Mouse (Mus musculus): ENCODE data around the gene Ttc30a2. TPM values are rescaled to one million over a fixed set of nuclear protein-coding genes. Genes with fewer than 3 reads are reported as not detected.

The Ttc30a2 gene
- total and polyA plus RNA-seq, 2 experiments from 2014 or later = 0.23 to 1.4 TPM

GRCm38 (mm10) chr2:75960366-75961330 lies 17.3 kb downstream of the Ttc30a2 start:
- peak overlapping the region; percentile 26 for H3K4me2 ChIP-seq (ENCODE audit: low read depth, low read length)
- no peak overlapping the region for H3K4me3 ChIP-seq (ENCODE audit: low read depth, low read length)
- no peaks in the 10 kb centered on the region for H3K9me3 ChIP-seq (replicated peaks; ENCODE audit: control insufficient read depth, low read length)
- H3K9ac ChIP-seq (replicated peaks; ENCODE audit: low read depth, low read length) = no peak overlapping the region
- 50% methylated on average over 15 of the region's 15 CpGs for WGBS
- peak overlapping the region; percentile 82 for H3K27ac ChIP-seq (ENCODE audit: low read depth)
- H3K36me3 ChIP-seq (replicated peaks; ENCODE audit: control insufficient read depth, insufficient read depth, low read length) = no peaks in the 10 kb centered on the region
- H3K27me3 ChIP-seq (ENCODE audit: control insufficient read depth, insufficient read depth, low read length) = no peaks in the 10 kb centered on the region
- H3K4me1 ChIP-seq (ENCODE audit: control insufficient read depth, insufficient read depth) = peaks cover 31% of the 10 kb centered on the region
- no peak for TF ChIP-seq EP300 (IDR thresholded peaks at IDR 0.05; ENCODE audit: low read depth)
- no peak for TF ChIP-seq CTCF (IDR thresholded peaks at IDR 0.05; ENCODE audit: low read depth)
- peak; percentile 80 for DNase-seq (ENCODE audit: low spot score)
- peak; percentile 74 for ATAC-seq (ENCODE audit: insufficient read depth, low read depth)

- WGBS = 11% methylated on average over 15 of the region's 15 CpGs
- ATAC-seq (ENCODE audit: insufficient read depth, low read depth) = no peak; the same call in 1 of the 2 replicates
- DNase-seq (ENCODE audit: low spot score) = peak; percentile 36
- H3K27ac ChIP-seq (ENCODE audit: low read depth) = peak overlapping the region; percentile 82
- TF ChIP-seq CTCF (IDR thresholded peaks at IDR 0.05; ENCODE audit: low read depth) = no peak
- 0 out of 2 replicates have a peak, but pooled peaks have one; percentile 19 for TF ChIP-seq EP300 (IDR thresholded peaks at IDR 0.05; ENCODE audit: low read depth)
- no peaks in the 10 kb centered on the region for H3K27me3 ChIP-seq (ENCODE audit: control insufficient read depth, insufficient read depth, low read length)
- H3K9ac ChIP-seq (replicated peaks; ENCODE audit: low read depth, low read length) = 0 out of 2 replicates have a peak overlapping the region, but pooled peaks have one; percentile 17
- no peaks in the 10 kb centered on the region for H3K36me3 ChIP-seq (replicated peaks; ENCODE audit: control insufficient read depth, insufficient read depth, low read length)
- no peak overlapping the region for H3K4me3 ChIP-seq (ENCODE audit: low read depth, low read length)
- H3K9me3 ChIP-seq (replicated peaks; ENCODE audit: control insufficient read depth, low read length) = no peaks in the 10 kb centered on the region
- peaks cover 31% of the 10 kb centered on the region for H3K4me1 ChIP-seq (ENCODE audit: control insufficient read depth, insufficient read depth)
- peak overlapping the region; percentile 26 for H3K4me2 ChIP-seq (ENCODE audit: low read depth, low read length)
Observed at GRCm38 (mm10) chr2:75959850-75960365, 18.1 kb downstream of the Ttc30a2 start.

GRCm38 (mm10) chr2:75959183-75959849 lies 18.7 kb downstream of the Ttc30a2 start:
- DNase-seq (ENCODE audit: low spot score) (peak; percentile 33), ATAC-seq (ENCODE audit: insufficient read depth, low read depth) (no peak)
- Histone ChIP-seq H3K4me2 (ENCODE audit: low read depth, low read length) (peak overlapping the region; percentile 26), H3K36me3 (replicated peaks; ENCODE audit: control insufficient read depth, insufficient read depth, low read length) (no peaks in the 10 kb centered on the region), H3K4me1 (ENCODE audit: control insufficient read depth, insufficient read depth) (peaks cover 30% of the 10 kb centered on the region), H3K9me3 (replicated peaks; ENCODE audit: control insufficient read depth, low read length) (no peaks in the 10 kb centered on the region), H3K27me3 (ENCODE audit: control insufficient read depth, insufficient read depth, low read length) (no peaks in the 10 kb centered on the region), H3K9ac (replicated peaks; ENCODE audit: low read depth, low read length) (peak overlapping the region; percentile 29; the same call in 1 of the 2 replicates), H3K4me3 (ENCODE audit: low read depth, low read length) (no peak overlapping the region), H3K27ac (ENCODE audit: low read depth) (peak overlapping the region; percentile 82)
- WGBS = 24% methylated on average over 18 of the region's 18 CpGs
- TF ChIP-seq EP300 (IDR thresholded peaks at IDR 0.05; ENCODE audit: low read depth) = no peak

DNA sequence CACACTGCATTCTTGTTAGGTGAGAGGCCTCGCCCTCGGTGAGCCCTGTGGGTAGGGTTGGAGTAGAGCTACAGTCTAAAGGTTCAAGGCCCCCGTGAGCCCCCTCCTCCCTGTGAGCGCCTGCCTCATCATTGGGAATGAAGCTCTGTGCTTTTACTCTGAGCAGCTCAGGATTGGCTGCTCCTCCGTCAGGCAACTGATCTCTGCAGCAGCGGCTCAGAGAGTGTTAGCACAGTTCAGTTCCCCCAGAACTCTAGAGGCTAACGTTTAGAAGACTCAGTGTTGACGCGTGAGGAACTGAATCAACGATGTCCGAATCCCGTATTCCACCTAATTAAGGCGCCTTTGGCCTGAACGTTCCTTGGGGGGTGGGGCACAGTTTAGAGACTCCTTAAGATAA lies 22.3 kb downstream of the Ttc30a2 start:
- no peak overlapping the region for H3K4me2 ChIP-seq (ENCODE audit: low read depth, low read length)
- ATAC-seq (ENCODE audit: insufficient read depth, low read depth) = no peak

GRCm38 (mm10) chr2:75953320-75953719 lies 24.6 kb downstream of the Ttc30a2 start:
- H3K4me3 ChIP-seq (ENCODE audit: low read depth, low read length) = no peak overlapping the region

More for the DNA sequence above, 22.3 kb downstream of the Ttc30a2 start:
- Histone ChIP-seq H3K36me3 (replicated peaks; ENCODE audit: control insufficient read depth, insufficient read depth, low read length) (no peaks in the 10 kb centered on the region), H3K9ac (replicated peaks; ENCODE audit: low read depth, low read length) (no peak overlapping the region), H3K27ac (ENCODE audit: low read depth) (no peak overlapping the region), H3K4me3 (ENCODE audit: low read depth, low read length) (no peak overlapping the region), H3K27me3 (ENCODE audit: control insufficient read depth, insufficient read depth, low read length) (no peaks in the 10 kb centered on the region), H3K9me3 (replicated peaks; ENCODE audit: control insufficient read depth, low read length) (no peaks in the 10 kb centered on the region), H3K4me1 (ENCODE audit: control insufficient read depth, insufficient read depth) (peaks cover 21% of the 10 kb centered on the region)
- TF ChIP-seq EP300 (IDR thresholded peaks at IDR 0.05; ENCODE audit: low read depth) (no peak), CTCF (IDR thresholded peaks at IDR 0.05; ENCODE audit: low read depth) (no peak)
- DNase-seq (ENCODE audit: low spot score) = no peak
- 45% methylated on average over 14 of the region's 14 CpGs for WGBS

More at GRCm38 (mm10) chr2:75953320-75953719, 24.6 kb downstream of the Ttc30a2 start:
- Histone ChIP-seq H3K4me1 (ENCODE audit: control insufficient read depth, insufficient read depth) (no peaks in the 10 kb centered on the region), H3K9ac (replicated peaks; ENCODE audit: low read depth, low read length) (no peak overlapping the region), H3K9me3 (replicated peaks; ENCODE audit: control insufficient read depth, low read length) (no peaks in the 10 kb centered on the region), H3K27ac (ENCODE audit: low read depth) (no peak overlapping the region), H3K27me3 (ENCODE audit: control insufficient read depth, insufficient read depth, low read length) (no peaks in the 10 kb centered on the region), H3K4me2 (ENCODE audit: low read depth, low read length) (no peak overlapping the region), H3K36me3 (replicated peaks; ENCODE audit: control insufficient read depth, insufficient read depth, low read length) (no peaks in the 10 kb centered on the region)
- DNase-seq (ENCODE audit: low spot score) (no peak), ATAC-seq (ENCODE audit: insufficient read depth, low read depth) (no peak)
- no peak for TF ChIP-seq EP300 (IDR thresholded peaks at IDR 0.05; ENCODE audit: low read depth)
- no peak for TF ChIP-seq CTCF (IDR thresholded peaks at IDR 0.05; ENCODE audit: low read depth)
- 91% methylated on average over 5 of the region's 5 CpGs for WGBS
